Comparison of ENCODE assay signal across 23 mouse cellular contexts in genomic region chr7:101064697-101065688, GRCm38 (mm10). TPM values are rescaled to one million over a fixed set of nuclear protein-coding genes. Genes with fewer than 3 reads are reported as not detected.
DNase-seq lines count a peak whose midpoint lies in the region; ATAC-seq and TF ChIP-seq lines count a peak whose summit lies in the region.
"Had no signal": no experiment of that assay in that cellular context is flagged by ENCODE, and none has a peak within 500 bp of the region (broad histone marks: within the 10 kb centered on the region; RNA-seq: fewer than 3 reads in every experiment).

No protein-coding gene starts in this region.

- H3K27me3 ChIP-seq in liver, adult 2 months (ENCODE audit: control insufficient read depth, insufficient read depth, low read length) = no peaks in the 10 kb centered on the region
- no peaks in the 10 kb centered on the region for H3K27me3 ChIP-seq in liver, embryonic 13.5 days
- H3K27me3 ChIP-seq in stomach, embryonic 16.5 days (ENCODE audit: control insufficient read depth, insufficient read depth, low read length) = no peaks in the 10 kb centered on the region
- H3K27me3 ChIP-seq: heart, embryonic 15.5 days; hindbrain, embryonic 15.5 days; neural tube, embryonic 15.5 days had no signal

- no peak overlapping the region for H3K4me2 ChIP-seq in liver, embryonic 13.5 days
- H3K4me2 ChIP-seq in stomach, embryonic 16.5 days (ENCODE audit: low read depth, low read length) = no peak overlapping the region
- H3K4me2 ChIP-seq: heart, embryonic 15.5 days; hindbrain, embryonic 15.5 days; midbrain, embryonic 11.5 days; neural tube, embryonic 15.5 days had no signal

- peak; percentile 56 for ATAC-seq in liver, embryonic 13.5 days (ENCODE audit: low read depth)
- no peak for ATAC-seq in stomach, embryonic 16.5 days (ENCODE audit: insufficient read depth, low FRiP score)
- ATAC-seq in megakaryocyte-erythroid progenitor cell, adult 5-6 weeks (replicated peaks; ENCODE audit: low FRiP score, low TSS enrichment, poor library complexity, severe bottlenecking) = no peak

- H3K36me3 ChIP-seq in liver, adult 2 months (ENCODE audit: control insufficient read depth, insufficient read depth, low read length) = no peaks in the 10 kb centered on the region
- H3K36me3 ChIP-seq in liver, embryonic 13.5 days = no peaks in the 10 kb centered on the region
- H3K36me3 ChIP-seq in stomach, embryonic 16.5 days (ENCODE audit: control insufficient read depth, insufficient read depth, low read length) = no peaks in the 10 kb centered on the region
- H3K36me3 ChIP-seq: heart, embryonic 15.5 days; hindbrain, embryonic 15.5 days; limb, embryonic 10.5 days; neural tube, embryonic 15.5 days had no signal

- no peak overlapping the region for H3K4me3 ChIP-seq in liver, adult 2 months (ENCODE audit: insufficient read depth, low read depth, low read length)
- H3K4me3 ChIP-seq in liver, embryonic 13.5 days (replicated peaks) = no peak overlapping the region
- H3K4me3 ChIP-seq in stomach, embryonic 16.5 days (replicated peaks; ENCODE audit: low read length) = no peak overlapping the region
- H3K4me3 ChIP-seq: heart, adult 2 months; heart, embryonic 15.5 days; hindbrain, embryonic 15.5 days; limb, embryonic 10.5 days; neural tube, embryonic 15.5 days had no signal

- peak overlapping the region; percentile 14; the same call in 1 of the 2 replicates for H3K9ac ChIP-seq in liver, adult 2 months (ENCODE audit: low read depth, low read length)
- no peak overlapping the region for H3K9ac ChIP-seq in liver, embryonic 13.5 days
- no peak overlapping the region for H3K9ac ChIP-seq in stomach, embryonic 16.5 days (ENCODE audit: low read length)
- H3K9ac ChIP-seq: heart, embryonic 15.5 days; hindbrain, embryonic 15.5 days; neural tube, embryonic 15.5 days had no signal

- TF ChIP-seq CTCF in liver, adult 2 months (IDR thresholded peaks at IDR 0.05; ENCODE audit: low read depth, low read length) = no peak

- H3K9me3 ChIP-seq in liver, embryonic 13.5 days (replicated peaks) = no peaks in the 10 kb centered on the region
- no peaks in the 10 kb centered on the region for H3K9me3 ChIP-seq in stomach, embryonic 16.5 days (replicated peaks; ENCODE audit: control insufficient read depth, low read length)
- H3K9me3 ChIP-seq: heart, embryonic 15.5 days; hindbrain, embryonic 15.5 days; limb, embryonic 10.5 days; neural tube, embryonic 15.5 days had no signal

- WGBS in liver, adult 2 months = 28% methylated on average over 7 of the region's 7 CpGs
- WGBS in liver, embryonic 13.5 days (ENCODE audit: insufficient replicate concordance) = 62% methylated on average over 7 of the region's 7 CpGs
- WGBS in stomach, embryonic 16.5 days = 77% methylated on average over 7 of the region's 7 CpGs

- no peaks in the 10 kb centered on the region for H3K79me2 ChIP-seq in liver, adult 2 months (ENCODE audit: control insufficient read depth, insufficient read depth, low read length)

- peak overlapping the region; percentile 89 for H3K27ac ChIP-seq in liver, adult 2 months (replicated peaks; ENCODE audit: insufficient read depth, low read depth, low read length)
- H3K27ac ChIP-seq in liver, embryonic 13.5 days = peak overlapping the region; percentile 69
- H3K27ac ChIP-seq in stomach, embryonic 16.5 days (ENCODE audit: low read length) = peak overlapping the region; percentile 30
- H3K27ac ChIP-seq: heart, adult 2 months; heart, embryonic 15.5 days; hindbrain, embryonic 15.5 days; limb, embryonic 10.5 days; neural tube, embryonic 15.5 days had no signal

- no peak for TF ChIP-seq POLR2A in liver, adult 2 months (IDR thresholded peaks at IDR 0.05; ENCODE audit: extremely low read depth, insufficient read depth, low read length)

- peak; percentile 48 for DNase-seq in adrenal gland, adult 2 months
- DNase-seq in adrenal gland, postnatal 36 days = no peak
- DNase-seq in liver, adult 2 months (ENCODE audit: extremely low read depth, low read depth, low spot score) = peak; percentile 99
- DNase-seq in liver = no peak
- no peak for DNase-seq in liver, embryonic 13.5 days
- DNase-seq in right cerebral cortex, postnatal 14 days = no peak
- DNase-seq: cerebellum, adult 18-20 months; cerebellum, postnatal 14 days; gastrocnemius, postnatal 36 days; heart, adult 2 months; heart, postnatal 36 days; kidney, adult 8-10 months; lung, adult 18-20 months; lung, postnatal 10 days; right cerebral cortex, adult 18-20 months; thymus, postnatal 25 days had no signal

- H3K4me1 ChIP-seq in liver, adult 2 months (ENCODE audit: control insufficient read depth, insufficient read depth, low read length) = peaks cover 46% of the 10 kb centered on the region
- H3K4me1 ChIP-seq in liver, embryonic 13.5 days (replicated peaks) = peaks cover 54% of the 10 kb centered on the region
- H3K4me1 ChIP-seq in stomach, embryonic 16.5 days (ENCODE audit: control insufficient read depth, insufficient read depth, low read length) = peaks cover 3% of the 10 kb centered on the region; the same call in 1 of the 2 replicates
- H3K4me1 ChIP-seq: hindbrain, embryonic 15.5 days had no signal

RNA-seq across cellular contexts. Expression of gene Fchsd2, which starts 27.7 kb away (rescaled TPM):
- total RNA-seq in adrenal gland, adult 2 months (2021) = 10 to 100 TPM; 15.3 to 25.1 TPM
- 6.3 and 8.2 TPM in 2 replicates for polyA plus RNA-seq in adrenal gland, adult 2 months (2012; rRNA removed)
- total RNA-seq in adrenal gland, postnatal 36 days (2021) = 10 to 100 TPM; 21.2 to 23.2 TPM
- 39.1 and 43.0 TPM in 2 replicates for total RNA-seq in liver, adult 2 months (2014; rRNA removed)
- polyA plus RNA-seq in liver, adult 2 months (2012; rRNA removed) = 4.5 and 8.9 TPM in 2 replicates
- polyA plus RNA-seq in liver, embryonic 13.5 days (2015; fragmentation: Nextera tagmentation; extraction: Ambion mirVana) = 4.2 and 6.8 TPM in 2 replicates
- polyA plus RNA-seq in stomach, embryonic 16.5 days (2015; fragmentation: Nextera tagmentation; extraction: Ambion mirVana) = 20.0 and 21.5 TPM in 2 replicates
- 16.2 and 19.1 TPM in 2 replicates for total RNA-seq in megakaryocyte-erythroid progenitor cell, adult 5-6 weeks (2014; fragmentation: Nextera tagmentation)
- 20.2 and 22.6 TPM in 2 replicates for total RNA-seq in megakaryocyte-erythroid progenitor cell, adult 5-6 weeks (2017)

RNA-seq across cellular contexts. Expression of gene P2ry2, which starts 52.3 kb away (rescaled TPM):
- total RNA-seq in adrenal gland, adult 2 months (2021) = 1 to 10 TPM; 1.9 to 5.0 TPM
- polyA plus RNA-seq in adrenal gland, adult 2 months (2012; rRNA removed) = 3.8 and 4.8 TPM in 2 replicates
- 1 to 10 TPM; 1.7 to 2.2 TPM for total RNA-seq in adrenal gland, postnatal 36 days (2021)
- 4.1 and 5.4 TPM in 2 replicates for total RNA-seq in liver, adult 2 months (2014; rRNA removed)
- polyA plus RNA-seq in liver, adult 2 months (2012; rRNA removed) = 13.4 and 15.4 TPM in 2 replicates
- 0.76 TPM in 2 replicates for polyA plus RNA-seq in liver, embryonic 13.5 days (2015; fragmentation: Nextera tagmentation; extraction: Ambion mirVana)
- 8.5 and 12.0 TPM in 2 replicates for polyA plus RNA-seq in stomach, embryonic 16.5 days (2015; fragmentation: Nextera tagmentation; extraction: Ambion mirVana)
- 0.64 and 0.70 TPM in 2 replicates for total RNA-seq in megakaryocyte-erythroid progenitor cell, adult 5-6 weeks (2014; fragmentation: Nextera tagmentation)
- 0.28 and 2.2 TPM in 2 replicates for total RNA-seq in megakaryocyte-erythroid progenitor cell, adult 5-6 weeks (2017)
- polyA plus RNA-seq: midbrain, embryonic 11.5 days had no signal

Comparison
In these comparisons a context has a peak if more than half of its experiments do, and no peak if none do; other contexts are left out.
1. DNase-seq: peak in adrenal gland, adult 2 months (single experiment) and liver, adult 2 months (single experiment); none in adrenal gland, postnatal 36 days (0 of 2), liver (single experiment), liver, embryonic 13.5 days (single experiment) and right cerebral cortex, postnatal 14 days (single experiment).
2. H3K27ac ChIP-seq: peak in every context shown above with its lines; median percentile 89 in liver, adult 2 months; 69 in liver, embryonic 13.5 days; 30 in stomach, embryonic 16.5 days.